Mouse (Mus musculus): ENCODE measurements around the gene Tbc1d23. TPM values are rescaled to one million over a fixed set of nuclear protein-coding genes. Genes with fewer than 3 reads are reported as not detected.
A peak's percentile ranks its signal among the peaks of the same experiment; 100 is the strongest.

The Tbc1d23 gene
- polyA plus RNA-seq, 1 experiment from 2014 or later, result 29.9 TPM

- Histone ChIP-seq H3K4me2 (no peak overlapping the region), H3K4me3 (replicated peaks) (no peak overlapping the region), H3K27ac (no peak overlapping the region), H3K36me3 (replicated peaks) (peaks cover 13% of the 10 kb centered on the region), H3K9me3 (no peaks in the 10 kb centered on the region), H3K4me1 (peaks cover 10% of the 10 kb centered on the region), H3K9ac (no peak overlapping the region), H3K27me3 (no peaks in the 10 kb centered on the region)
- 59% methylated on average over 4 of the region's 4 CpGs for WGBS
- no peak for ATAC-seq (ENCODE audit: low FRiP score)
Observed at GRCm38 (mm10) chr16:57168236-57168635, 63.1 kb downstream of the Tbc1d23 start.

GRCm38 (mm10) chr16:57167514-57167912, 63.8 kb downstream of the Tbc1d23 start:
- H3K36me3 ChIP-seq (replicated peaks), result peaks cover 14% of the 10 kb centered on the region
- peaks cover 10% of the 10 kb centered on the region for H3K4me1 ChIP-seq
- ATAC-seq (ENCODE audit: low FRiP score), result peak; percentile 56
- H3K27me3 ChIP-seq, result no peaks in the 10 kb centered on the region
- H3K9ac ChIP-seq, result peak overlapping the region; percentile 79; the same call in 1 of the 2 replicates
- H3K27ac ChIP-seq, result no peak overlapping the region
- 34% methylated on average over 5 of the region's 5 CpGs for WGBS
- peak overlapping the region; percentile 77 for H3K4me3 ChIP-seq (replicated peaks)
- H3K4me2 ChIP-seq, result peak overlapping the region; percentile 74
- no peaks in the 10 kb centered on the region for H3K9me3 ChIP-seq

- ATAC-seq (ENCODE audit: low FRiP score), result peak; percentile 98
- Histone ChIP-seq H3K27ac (peak within 1 kb of the TSS; percentile 69), H3K27me3 (no peaks in the 10 kb centered on the region), H3K36me3 (replicated peaks) (peaks cover 12% of the 10 kb centered on the region), H3K9ac (peak within 1 kb of the TSS; percentile 79), H3K4me3 (replicated peaks) (peak within 1 kb of the TSS; percentile 77), H3K9me3 (no peaks in the 10 kb centered on the region), H3K4me1 (peaks cover 10% of the 10 kb centered on the region), H3K4me2 (peak within 1 kb of the TSS; percentile 74)
- WGBS, result under 1% methylated on average over 58 of the region's 58 CpGs
Observed at GRCm38 (mm10) chr16:57166611-57167513, 64.4 kb downstream of the Tbc1d23 start, which contains the start of gene Nit2. Nit2 (minus strand) TSS chr16:57167341.

GRCm38 (mm10) chr16:57166086-57166485, 65.2 kb downstream of the Tbc1d23 start:
- Histone ChIP-seq H3K4me1 (peaks cover 10% of the 10 kb centered on the region), H3K4me3 (replicated peaks) (no peak overlapping the region), H3K27me3 (no peaks in the 10 kb centered on the region), H3K4me2 (peak overlapping the region; percentile 74; the same call in 1 of the 2 replicates), H3K27ac (no peak overlapping the region), H3K9me3 (no peaks in the 10 kb centered on the region), H3K36me3 (replicated peaks) (peaks cover 12% of the 10 kb centered on the region), H3K9ac (no peak overlapping the region)
- ATAC-seq (ENCODE audit: low FRiP score), result no peak
- 89% methylated on average over 6 of the region's 6 CpGs for WGBS

GRCm38 (mm10) chr16:57165157-57165556, 66.1 kb downstream of the Tbc1d23 start:
- peaks cover 10% of the 10 kb centered on the region for H3K4me1 ChIP-seq
- H3K9me3 ChIP-seq, result no peaks in the 10 kb centered on the region
- WGBS, result 96% methylated on average over 5 of the region's 5 CpGs
- no peaks in the 10 kb centered on the region for H3K27me3 ChIP-seq
- no peak overlapping the region for H3K4me2 ChIP-seq
- ATAC-seq (ENCODE audit: low FRiP score), result no peak
- no peak overlapping the region for H3K4me3 ChIP-seq (replicated peaks)
- no peak overlapping the region for H3K9ac ChIP-seq
- H3K27ac ChIP-seq, result no peak overlapping the region
- H3K36me3 ChIP-seq (replicated peaks), result peaks cover 14% of the 10 kb centered on the region

- H3K4me2 ChIP-seq, result no peak overlapping the region
- H3K9ac ChIP-seq, result no peak overlapping the region
- H3K36me3 ChIP-seq (replicated peaks), result peaks cover 20% of the 10 kb centered on the region
- H3K4me3 ChIP-seq (replicated peaks), result no peak overlapping the region
- 93% methylated on average over 1 of the region's 1 CpGs for WGBS
- no peak overlapping the region for H3K27ac ChIP-seq
- no peaks in the 10 kb centered on the region for H3K9me3 ChIP-seq
- ATAC-seq (ENCODE audit: low FRiP score), result no peak
- H3K4me1 ChIP-seq, result peaks cover 10% of the 10 kb centered on the region
- no peaks in the 10 kb centered on the region for H3K27me3 ChIP-seq
Observed at GRCm38 (mm10) chr16:57163694-57164093, 67.6 kb downstream of the Tbc1d23 start.

GRCm38 (mm10) chr16:57162841-57163240, 68.5 kb downstream of the Tbc1d23 start:
- Histone ChIP-seq H3K27ac (no peak overlapping the region), H3K9me3 (no peaks in the 10 kb centered on the region), H3K4me2 (no peak overlapping the region), H3K27me3 (no peaks in the 10 kb centered on the region), H3K4me1 (peaks cover 7% of the 10 kb centered on the region), H3K36me3 (replicated peaks) (peaks cover 26% of the 10 kb centered on the region), H3K4me3 (replicated peaks) (no peak overlapping the region), H3K9ac (no peak overlapping the region)
- 91% methylated on average over 5 of the region's 5 CpGs for WGBS
- ATAC-seq (ENCODE audit: low FRiP score), result no peak

- Histone ChIP-seq H3K4me3 (replicated peaks) (no peak overlapping the region), H3K36me3 (replicated peaks) (peaks cover 47% of the 10 kb centered on the region), H3K9me3 (no peaks in the 10 kb centered on the region), H3K27ac (no peak overlapping the region), H3K9ac (no peak overlapping the region), H3K4me1 (no peaks in the 10 kb centered on the region), H3K4me2 (no peak overlapping the region), H3K27me3 (no peaks in the 10 kb centered on the region)
- 70% methylated on average over 7 of the region's 7 CpGs for WGBS
- ATAC-seq (ENCODE audit: low FRiP score), result no peak
Observed at GRCm38 (mm10) chr16:57159835-57160234, 71.5 kb downstream of the Tbc1d23 start.

GRCm38 (mm10) chr16:57157728-57158127, 73.6 kb downstream of the Tbc1d23 start:
- Histone ChIP-seq H3K27ac (no peak overlapping the region), H3K9me3 (no peaks in the 10 kb centered on the region), H3K4me2 (no peak overlapping the region), H3K36me3 (replicated peaks) (peaks cover 52% of the 10 kb centered on the region), H3K4me1 (no peaks in the 10 kb centered on the region), H3K9ac (no peak overlapping the region), H3K4me3 (replicated peaks) (no peak overlapping the region), H3K27me3 (no peaks in the 10 kb centered on the region)
- WGBS, result 81% methylated on average over 4 of the region's 4 CpGs
- ATAC-seq (ENCODE audit: low FRiP score), result no peak

- no peaks in the 10 kb centered on the region for H3K9me3 ChIP-seq
- ATAC-seq (ENCODE audit: low FRiP score), result no peak
- H3K4me2 ChIP-seq, result no peak overlapping the region
- no peaks in the 10 kb centered on the region for H3K27me3 ChIP-seq
- no peaks in the 10 kb centered on the region for H3K4me1 ChIP-seq
- H3K9ac ChIP-seq, result no peak overlapping the region
- 90% methylated on average over 4 of the region's 4 CpGs for WGBS
- peaks cover 58% of the 10 kb centered on the region for H3K36me3 ChIP-seq (replicated peaks)
- H3K27ac ChIP-seq, result no peak overlapping the region
- no peak overlapping the region for H3K4me3 ChIP-seq (replicated peaks)
Observed at GRCm38 (mm10) chr16:57157076-57157475, 74.2 kb downstream of the Tbc1d23 start.

- Histone ChIP-seq H3K4me1 (no peaks in the 10 kb centered on the region), H3K27ac (no peak overlapping the region), H3K4me3 (replicated peaks) (no peak overlapping the region), H3K4me2 (no peak overlapping the region), H3K36me3 (replicated peaks) (peaks cover 60% of the 10 kb centered on the region), H3K9me3 (no peaks in the 10 kb centered on the region), H3K9ac (no peak overlapping the region), H3K27me3 (no peaks in the 10 kb centered on the region)
- ATAC-seq (ENCODE audit: low FRiP score), result no peak
Observed at GRCm38 (mm10) chr16:57155899-57156298, 75.4 kb downstream of the Tbc1d23 start.

- no peaks in the 10 kb centered on the region for H3K4me1 ChIP-seq
- 97% methylated on average over 4 of the region's 4 CpGs for WGBS
- no peak overlapping the region for H3K9ac ChIP-seq
- peaks cover 58% of the 10 kb centered on the region for H3K36me3 ChIP-seq (replicated peaks)
- no peak overlapping the region for H3K4me3 ChIP-seq (replicated peaks)
- no peak for ATAC-seq (ENCODE audit: low FRiP score)
- no peak overlapping the region for H3K4me2 ChIP-seq
- no peaks in the 10 kb centered on the region for H3K9me3 ChIP-seq
- H3K27me3 ChIP-seq, result no peaks in the 10 kb centered on the region
- no peak overlapping the region for H3K27ac ChIP-seq
Observed at GRCm38 (mm10) chr16:57151437-57151836, 79.9 kb downstream of the Tbc1d23 start.

- H3K4me2 ChIP-seq, result no peak overlapping the region
- H3K9ac ChIP-seq, result no peak overlapping the region
- WGBS, result 92% methylated on average over 5 of the region's 5 CpGs
- no peak for ATAC-seq (ENCODE audit: low FRiP score)
- H3K9me3 ChIP-seq, result no peaks in the 10 kb centered on the region
- peaks cover 49% of the 10 kb centered on the region for H3K36me3 ChIP-seq (replicated peaks)
- H3K4me3 ChIP-seq (replicated peaks), result no peak overlapping the region
- H3K27ac ChIP-seq, result no peak overlapping the region
- no peaks in the 10 kb centered on the region for H3K4me1 ChIP-seq
- H3K27me3 ChIP-seq, result no peaks in the 10 kb centered on the region
Observed at GRCm38 (mm10) chr16:57144741-57145140, 86.6 kb downstream of the Tbc1d23 start.

All from forebrain, embryonic 12.5 days (tissue).